Mouse (Mus musculus): ENCODE measurements around the gene Mtap. TPM values are rescaled to one million over a fixed set of nuclear protein-coding genes. Genes with fewer than 3 reads are reported as not detected.
A peak's percentile ranks its signal among the peaks of the same experiment; 100 is the strongest.

The Mtap gene
- total RNA-seq (2014; rRNA removed) (7.6 and 8.6 TPM in 2 replicates), polyA plus RNA-seq (2015; fragmentation: Nextera tagmentation; extraction: Ambion mirVana) (15.1 and 16.3 TPM in 2 replicates)

GRCm38 (mm10) chr4:89136906-89137541, at the start of gene Mtap:
Mtap (plus strand) TSS chr4:89137122.
- H3K27me3 ChIP-seq (ENCODE audit: insufficient read depth, low read length) = no peaks in the 10 kb centered on the region
- ATAC-seq (ENCODE audit: low FRiP score) (peak; percentile 93), DNase-seq (ENCODE audit: low spot score) (peak; percentile 75)
- peak within 1 kb of the TSS; percentile 89 for H3K4me2 ChIP-seq (ENCODE audit: low read depth, low read length, poor library complexity, severe bottlenecking)
- H3K9me3 ChIP-seq (ENCODE audit: low read length) = no peaks in the 10 kb centered on the region
- under 1% methylated on average over 27 of the region's 31 CpGs for WGBS
- no peak for TF ChIP-seq CTCF (IDR thresholded peaks at IDR 0.05)
- H3K27ac ChIP-seq (ENCODE audit: low read depth, low read length) = no peak within 1 kb of the TSS; the same call in 1 of the 2 replicates
- no peaks in the 10 kb centered on the region for H3K36me3 ChIP-seq (ENCODE audit: insufficient read depth, low read length)
- peak within 1 kb of the TSS; percentile 63 for H3K4me3 ChIP-seq (ENCODE audit: low read depth, low read length)
- H3K9ac ChIP-seq (replicated peaks; ENCODE audit: low read length, poor library complexity, severe bottlenecking) = peak within 1 kb of the TSS; percentile 65
- 0 out of 2 replicates have a peak, but pooled peaks cover 7% of the 10 kb centered on the region for H3K4me1 ChIP-seq (ENCODE audit: insufficient read depth, low read length)

- no peak overlapping the region for H3K4me2 ChIP-seq (ENCODE audit: low read depth, low read length, poor library complexity, severe bottlenecking)
- ATAC-seq (ENCODE audit: low FRiP score) (no peak), DNase-seq (ENCODE audit: low spot score) (no peak)
- H3K4me1 ChIP-seq (ENCODE audit: insufficient read depth, low read length) = no peaks in the 10 kb centered on the region
- no peaks in the 10 kb centered on the region for H3K9me3 ChIP-seq (ENCODE audit: low read length)
- 92% methylated on average over 7 of the region's 7 CpGs for WGBS
- no peaks in the 10 kb centered on the region for H3K36me3 ChIP-seq (ENCODE audit: insufficient read depth, low read length)
- TF ChIP-seq CTCF (IDR thresholded peaks at IDR 0.05) = no peak
- no peak overlapping the region for H3K9ac ChIP-seq (replicated peaks; ENCODE audit: low read length, poor library complexity, severe bottlenecking)
- H3K27ac ChIP-seq (ENCODE audit: low read depth, low read length) = no peak overlapping the region
- H3K4me3 ChIP-seq (ENCODE audit: low read depth, low read length) = no peak overlapping the region
- H3K27me3 ChIP-seq (ENCODE audit: insufficient read depth, low read length) = no peaks in the 10 kb centered on the region
These were observed 47.8 kb upstream of the Mtap start for GRCm38 (mm10) chr4:89089110-89089509.

- Histone ChIP-seq H3K36me3 (ENCODE audit: insufficient read depth, low read length) (no peaks in the 10 kb centered on the region), H3K4me3 (ENCODE audit: low read depth, low read length) (no peak overlapping the region), H3K4me2 (ENCODE audit: low read depth, low read length, poor library complexity, severe bottlenecking) (no peak overlapping the region), H3K27me3 (ENCODE audit: insufficient read depth, low read length) (no peaks in the 10 kb centered on the region), H3K9ac (replicated peaks; ENCODE audit: low read length, poor library complexity, severe bottlenecking) (no peak overlapping the region), H3K27ac (ENCODE audit: low read depth, low read length) (no peak overlapping the region), H3K9me3 (ENCODE audit: low read length) (no peaks in the 10 kb centered on the region), H3K4me1 (ENCODE audit: insufficient read depth, low read length) (no peaks in the 10 kb centered on the region)
- ATAC-seq (ENCODE audit: low FRiP score) (no peak), DNase-seq (ENCODE audit: low spot score) (no peak)
- 26% methylated on average over 6 of the region's 6 CpGs for WGBS
- TF ChIP-seq CTCF (IDR thresholded peaks at IDR 0.05) = no peak
These were observed 46.7 kb upstream of the Mtap start for GRCm38 (mm10) chr4:89090217-89090616.

DNA sequence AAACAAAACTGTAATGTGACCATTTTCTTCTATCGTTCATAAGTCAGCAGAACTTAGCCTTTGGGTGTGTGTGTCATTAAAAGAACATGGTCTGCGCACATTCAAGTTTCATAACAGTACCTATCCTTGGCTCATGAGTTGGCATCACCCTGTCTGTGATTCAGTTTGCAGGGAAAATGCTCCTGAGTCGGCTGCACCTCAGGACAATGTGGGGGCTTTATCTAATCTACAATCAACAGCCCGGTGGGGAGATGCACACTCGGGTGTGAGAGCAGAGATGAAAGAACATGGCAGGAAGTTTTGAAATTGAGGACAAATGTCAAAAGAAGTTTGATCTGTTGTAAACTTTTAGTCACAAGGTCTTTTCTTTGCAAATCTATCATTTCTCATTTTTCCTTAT, 44.8 kb upstream of the Mtap start:
- H3K36me3 ChIP-seq (ENCODE audit: insufficient read depth, low read length) = no peaks in the 10 kb centered on the region
- DNase-seq (ENCODE audit: low spot score) = no peak
- 79% methylated on average over 5 of the region's 5 CpGs for WGBS
- no peak overlapping the region for H3K4me3 ChIP-seq (ENCODE audit: low read depth, low read length)
- H3K9me3 ChIP-seq (ENCODE audit: low read length) = no peaks in the 10 kb centered on the region
- no peak overlapping the region for H3K27ac ChIP-seq (ENCODE audit: low read depth, low read length)
- H3K4me1 ChIP-seq (ENCODE audit: insufficient read depth, low read length) = no peaks in the 10 kb centered on the region
- TF ChIP-seq CTCF (IDR thresholded peaks at IDR 0.05) = no peak
- no peak overlapping the region for H3K4me2 ChIP-seq (ENCODE audit: low read depth, low read length, poor library complexity, severe bottlenecking)
- no peaks in the 10 kb centered on the region for H3K27me3 ChIP-seq (ENCODE audit: insufficient read depth, low read length)
- no peak overlapping the region for H3K9ac ChIP-seq (replicated peaks; ENCODE audit: low read length, poor library complexity, severe bottlenecking)
- no peak for ATAC-seq (ENCODE audit: low FRiP score)

DNA sequence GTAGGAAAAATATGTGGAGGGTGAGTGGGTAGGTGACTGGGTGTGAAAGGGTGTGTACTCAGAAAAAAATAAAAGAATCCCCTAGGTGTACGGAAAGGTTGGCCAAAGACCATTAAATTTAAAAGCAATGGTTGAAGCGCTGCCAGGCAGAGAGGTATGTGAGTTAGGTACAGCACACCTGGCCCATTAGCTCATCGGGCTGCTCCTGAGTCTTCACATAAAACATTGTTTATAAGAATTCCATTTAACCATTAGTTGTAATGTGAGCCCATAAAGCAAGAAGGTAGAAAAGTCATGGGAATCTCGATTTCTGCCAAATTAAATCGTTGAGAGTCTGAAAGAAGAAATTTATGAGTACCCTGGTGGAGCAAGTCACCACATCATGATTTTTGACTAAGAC, 42.1 kb upstream of the Mtap start:
- TF ChIP-seq CTCF (IDR thresholded peaks at IDR 0.05) = no peak
- no peak overlapping the region for H3K9ac ChIP-seq (replicated peaks; ENCODE audit: low read length, poor library complexity, severe bottlenecking)

DNA sequence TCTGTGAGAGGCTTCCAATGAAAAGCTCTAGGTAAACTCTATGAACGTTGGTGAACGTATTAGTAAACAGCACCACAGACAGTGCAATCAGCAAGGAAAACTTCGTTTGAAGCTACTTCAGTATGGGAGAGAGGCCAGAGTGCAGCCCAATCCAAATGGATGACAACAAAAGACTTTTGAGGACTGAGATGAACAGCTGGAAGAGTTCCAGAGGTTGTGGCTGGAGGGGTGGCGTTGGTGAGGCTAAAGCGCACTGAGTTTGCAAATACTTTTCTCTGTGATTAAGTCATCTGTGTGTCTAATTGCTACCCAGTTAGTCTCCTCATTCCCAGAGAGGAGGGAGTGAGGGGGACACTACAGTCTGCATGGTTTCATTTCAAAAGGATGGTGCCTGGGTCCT, 38.7 kb upstream of the Mtap start:
- 58% methylated on average over 5 of the region's 5 CpGs for WGBS
- no peak overlapping the region for H3K9ac ChIP-seq (replicated peaks; ENCODE audit: low read length, poor library complexity, severe bottlenecking)
- no peaks in the 10 kb centered on the region for H3K4me1 ChIP-seq (ENCODE audit: insufficient read depth, low read length)
- no peak overlapping the region for H3K27ac ChIP-seq (ENCODE audit: low read depth, low read length)
- no peaks in the 10 kb centered on the region for H3K27me3 ChIP-seq (ENCODE audit: insufficient read depth, low read length)
- H3K4me2 ChIP-seq (ENCODE audit: low read depth, low read length, poor library complexity, severe bottlenecking) = no peak overlapping the region
- DNase-seq (ENCODE audit: low spot score) (no peak), ATAC-seq (ENCODE audit: low FRiP score) (no peak)
- H3K9me3 ChIP-seq (ENCODE audit: low read length) = no peaks in the 10 kb centered on the region
- TF ChIP-seq CTCF (IDR thresholded peaks at IDR 0.05) = no peak
- H3K4me3 ChIP-seq (ENCODE audit: low read depth, low read length) = no peak overlapping the region
- H3K36me3 ChIP-seq (ENCODE audit: insufficient read depth, low read length) = no peaks in the 10 kb centered on the region

More for the DNA sequence above, 42.1 kb upstream of the Mtap start:
- DNase-seq (ENCODE audit: low spot score) (no peak), ATAC-seq (ENCODE audit: low FRiP score) (no peak)
- Histone ChIP-seq H3K4me3 (ENCODE audit: low read depth, low read length) (no peak overlapping the region), H3K9me3 (ENCODE audit: low read length) (no peaks in the 10 kb centered on the region), H3K36me3 (ENCODE audit: insufficient read depth, low read length) (no peaks in the 10 kb centered on the region), H3K4me2 (ENCODE audit: low read depth, low read length, poor library complexity, severe bottlenecking) (no peak overlapping the region), H3K4me1 (ENCODE audit: insufficient read depth, low read length) (no peaks in the 10 kb centered on the region), H3K27ac (ENCODE audit: low read depth, low read length) (no peak overlapping the region), H3K27me3 (ENCODE audit: insufficient read depth, low read length) (no peaks in the 10 kb centered on the region)
- WGBS = 92% methylated on average over 5 of the region's 5 CpGs
